Mouse (Mus musculus) ES-E14 (cell line): ENCODE data around the gene Kcnk6.

Source experiments
- CHD2 ChIP-seq: IDR thresholded peaks from 2 replicates; pipeline ENCODE4 v1.6.1; 2014; ENCODE audit warnings: mild to moderate bottlenecking, low read depth, low read length, inconsistent platforms
- HCFC1 ChIP-seq: IDR thresholded peaks from 2 replicates; pipeline ENCODE4 v1.6.1; 2012; ENCODE audit warnings: low read length, inconsistent platforms, borderline replicate concordance; ENCODE audit not compliant: insufficient read depth
- MAFK ChIP-seq: IDR thresholded peaks from 2 replicates; pipeline ENCODE4 v1.6.1; 2014; ENCODE audit warnings: mild to moderate bottlenecking, low read depth, low read length, inconsistent platforms; ENCODE audit not compliant: insufficient read depth
- ZC3H11A ChIP-seq: IDR thresholded peaks from 2 replicates; pipeline ENCODE4 v1.6.1; 2012; ENCODE audit warnings: low read depth, mild to moderate bottlenecking, inconsistent platforms, low read length, borderline replicate concordance
- ZNF384 ChIP-seq: IDR thresholded peaks from 2 replicates; pipeline ENCODE4 v1.6.1; 2012; ENCODE audit warnings: low read depth, low read length, inconsistent platforms

DNA sequence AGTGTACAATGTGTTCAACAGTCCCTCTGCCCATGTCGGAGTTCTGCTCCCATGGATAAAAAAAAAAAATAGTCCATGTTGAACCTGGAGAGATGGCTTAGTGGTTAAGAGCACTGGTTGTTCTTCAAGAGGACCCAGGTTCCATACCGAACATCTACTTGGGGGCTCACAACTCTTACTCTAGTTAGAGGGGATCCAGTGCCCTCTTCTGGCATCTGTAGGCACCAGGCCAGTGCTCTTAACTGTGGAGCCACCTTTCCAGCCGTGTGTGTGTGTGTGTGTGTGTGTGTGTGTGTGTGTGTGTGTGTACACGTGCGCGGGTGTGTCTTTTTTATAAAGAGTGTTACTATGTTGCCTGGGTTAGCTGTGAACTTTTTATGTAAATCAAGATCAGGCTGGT, 29.7 kb downstream of the Kcnk6 start:
- TF ChIP-seq HCFC1 (no peak), ZNF384 (no peak), ZC3H11A (no peak), MAFK (no peak), CHD2 (no peak)
